Mouse (Mus musculus) c-Kit-positive CD71-positive TER-119-positive erythroid progenitor cells, embryonic 14.5 days (primary cell): ENCODE measurements around the gene Srsf12.

ENCODE experiments used
- DNase-seq: peaks from one replicate; pipeline ENCODE4 v3.0.0-alpha.2; 2013; ENCODE audit warnings: low spot score

Gene Srsf12

GRCm38 (mm10) chr4:33208881-33209841 is at the start of gene Srsf12:
Srsf12 (plus strand) TSS chr4:33208991.
- DNase-seq: no peak

- no peak for DNase-seq
Observed at GRCm38 (mm10) chr4:33183477-33183876, 25.3 kb upstream of the Srsf12 start.

- DNase-seq: no peak
Observed at GRCm38 (mm10) chr4:33188164-33188563, 20.6 kb upstream of the Srsf12 start.

- no peak for DNase-seq
Observed at GRCm38 (mm10) chr4:33188781-33189734, 19.7 kb upstream of the Srsf12 start.

GRCm38 (mm10) chr4:33189735-33190036 is 19.1 kb upstream of the Srsf12 start, which contains the start of gene Pm20d2:
Pm20d2 (minus strand) TSS chr4:33189737.
- no peak for DNase-seq

- DNase-seq: no peak
Observed at GRCm38 (mm10) chr4:33198117-33198516, 10.7 kb upstream of the Srsf12 start.

- DNase-seq: peak; percentile 42
Observed at GRCm38 (mm10) chr4:33204682-33205081, 4.1 kb upstream of the Srsf12 start.

- no peak for DNase-seq
Observed at GRCm38 (mm10) chr4:33207551-33207950, 1.2 kb upstream of the Srsf12 start.

- DNase-seq: no peak
Observed at GRCm38 (mm10) chr4:33221847-33222246, 13.1 kb downstream of the Srsf12 start.

- DNase-seq: no peak
Observed at GRCm38 (mm10) chr4:33224003-33224675, 15.3 kb downstream of the Srsf12 start.

- no peak for DNase-seq
Observed at GRCm38 (mm10) chr4:33227164-33227563, 18.4 kb downstream of the Srsf12 start.

GRCm38 (mm10) chr4:33229639-33230038 is 20.8 kb downstream of the Srsf12 start:
- no peak for DNase-seq

GRCm38 (mm10) chr4:33230881-33231280 is 22.1 kb downstream of the Srsf12 start:
- DNase-seq: no peak

- DNase-seq: no peak
Observed at GRCm38 (mm10) chr4:33242536-33242935, 33.7 kb downstream of the Srsf12 start.

- no peak for DNase-seq
Observed at GRCm38 (mm10) chr4:33243016-33243758, 34.4 kb downstream of the Srsf12 start.

- DNase-seq: no peak
Observed at GRCm38 (mm10) chr4:33243921-33244320, 35.1 kb downstream of the Srsf12 start.

GRCm38 (mm10) chr4:33245853-33246395 is 37.1 kb downstream of the Srsf12 start:
- DNase-seq: no peak

- DNase-seq: peak; percentile 97
Observed at GRCm38 (mm10) chr4:33247479-33248053, 38.8 kb downstream of the Srsf12 start.

- DNase-seq: peak; percentile 94
Observed at GRCm38 (mm10) chr4:33248062-33248889, 39.5 kb downstream of the Srsf12 start.

- no peak for DNase-seq
Observed at GRCm38 (mm10) chr4:33248915-33249314, 40.1 kb downstream of the Srsf12 start.
